Comparison of ENCODE assay signal across 24 mouse cellular contexts in the genomic region with DNA sequence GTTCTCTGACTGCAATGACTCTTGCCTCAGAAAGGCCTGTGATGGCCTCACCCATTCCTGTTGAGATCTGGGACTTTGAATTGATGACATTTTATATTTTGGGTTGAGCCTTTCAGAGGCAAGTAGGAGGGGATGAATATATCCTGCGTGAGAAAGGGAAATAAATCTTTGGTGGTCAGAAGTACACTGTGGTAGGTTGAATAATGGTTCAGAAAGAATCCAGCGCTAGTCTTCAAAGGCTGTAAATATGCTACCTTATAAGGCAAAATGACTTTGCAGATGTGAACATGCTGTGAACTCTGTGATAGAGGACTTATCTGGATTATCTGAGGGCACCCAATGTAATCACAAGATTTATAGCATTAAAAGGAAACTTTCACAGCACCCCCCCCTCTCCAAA. TPM values are rescaled to one million over a fixed set of nuclear protein-coding genes. Genes with fewer than 3 reads are reported as not detected.
DNase-seq lines count a peak whose midpoint lies in the region; ATAC-seq and TF ChIP-seq lines count a peak whose summit lies in the region.
"Had no signal": no experiment of that assay in that cellular context is flagged by ENCODE, and none has a peak within 500 bp of the region (broad histone marks: within the 10 kb centered on the region; RNA-seq: fewer than 3 reads in every experiment).

No protein-coding gene starts in this region.

- WGBS in heart, embryonic 11.5 days (ENCODE audit: insufficient replicate concordance) = 84% methylated on average over 2 of the region's 2 CpGs
- WGBS in heart, embryonic 10.5 days = 90% methylated on average over 2 of the region's 2 CpGs
- 44% methylated on average over 2 of the region's 2 CpGs for WGBS in kidney, embryonic 16.5 days

- no peak for ATAC-seq in heart, embryonic 11.5 days (replicated peaks; ENCODE audit: insufficient number of reproducible peaks, low FRiP score, low TSS enrichment)
- ATAC-seq in kidney, embryonic 16.5 days (ENCODE audit: low FRiP score, low TSS enrichment) = no peak
- ATAC-seq: CD4-positive, CD25-positive, alpha-beta regulatory T cell, adult 4 months; forebrain, embryonic 14.5 days; hindbrain, postnatal 0 days; midbrain, embryonic 13.5 days had no signal

- no peaks in the 10 kb centered on the region for H3K9me3 ChIP-seq in heart, embryonic 11.5 days (replicated peaks; ENCODE audit: control insufficient read depth, low read length)
- H3K9me3 ChIP-seq in heart, embryonic 10.5 days = no peaks in the 10 kb centered on the region
- no peaks in the 10 kb centered on the region for H3K9me3 ChIP-seq in kidney, embryonic 16.5 days (ENCODE audit: low read length)
- H3K9me3 ChIP-seq: heart, embryonic 15.5 days; hindbrain, embryonic 12.5 days; liver, embryonic 15.5 days; midbrain, embryonic 13.5 days had no signal

- H3K9ac ChIP-seq in heart, embryonic 11.5 days (ENCODE audit: low read depth, low read length) = no peak overlapping the region
- H3K9ac ChIP-seq in kidney, embryonic 16.5 days (replicated peaks; ENCODE audit: low read length) = no peak overlapping the region
- H3K9ac ChIP-seq: heart, embryonic 15.5 days; hindbrain, embryonic 12.5 days; liver, embryonic 15.5 days; midbrain, embryonic 13.5 days had no signal

- peaks cover 6% of the 10 kb centered on the region; the same call in 1 of the 2 replicates for H3K4me1 ChIP-seq in heart, embryonic 11.5 days (ENCODE audit: control insufficient read depth, insufficient read depth, low read length)
- peaks cover 9% of the 10 kb centered on the region for H3K4me1 ChIP-seq in heart, embryonic 10.5 days
- H3K4me1 ChIP-seq in kidney, embryonic 16.5 days (ENCODE audit: insufficient read depth, low read length) = peaks cover 27% of the 10 kb centered on the region
- H3K4me1 ChIP-seq: liver, embryonic 15.5 days; midbrain, embryonic 13.5 days had no signal

- TF ChIP-seq CTCF in gastrocnemius, adult 2 months (IDR thresholded peaks at IDR 0.05) = no peak

- intact Hi-C loops in gastrocnemius, adult 2 months (cut with DNase I) = loop anchor here (5.0 kb wide), 1 partner anchor 370 kb away; no protein-coding TSS in a partner anchor

- no peak overlapping the region for H3K4me3 ChIP-seq in heart, embryonic 11.5 days (ENCODE audit: low read depth, low read length)
- no peak overlapping the region for H3K4me3 ChIP-seq in heart, embryonic 10.5 days
- no peak overlapping the region for H3K4me3 ChIP-seq in kidney, embryonic 16.5 days (ENCODE audit: low read length)
- H3K4me3 ChIP-seq in gastrocnemius, adult 2 months = no peak overlapping the region
- H3K4me3 ChIP-seq: heart, embryonic 15.5 days; hindbrain, embryonic 12.5 days; liver, embryonic 15.5 days; midbrain, embryonic 13.5 days had no signal

- DNase-seq in heart, embryonic 10.5 days (ENCODE audit: low spot score) = no peak
- DNase-seq in kidney, postnatal 36 days = no peak
- peak; percentile 15 for DNase-seq in 3T3-L1 (ENCODE audit: low read depth, low spot score)
- peak; percentile 34 for DNase-seq in mesoderm, embryonic 11.5 days (ENCODE audit: low read depth, low spot score)
- no peak for DNase-seq in gastrocnemius, adult 2 months
- DNase-seq in frontal cortex, adult 2 months (ENCODE audit: extremely low spot score in 1 of 2, low spot score in 1 of 2) = no peak
- DNase-seq: adrenal gland, postnatal 25 days; cerebellum, adult 11-12 months; cerebellum, adult 9-11 months; gastrocnemius, postnatal 36 days; kidney, adult 8-10 months; layer of hippocampus, postnatal 36 days; lung, postnatal 36 days; thymus, adult 2 months; thymus, postnatal 36 days had no signal

- H3K27me3 ChIP-seq in heart, embryonic 11.5 days (ENCODE audit: control insufficient read depth, insufficient read depth, low read length) = no peaks in the 10 kb centered on the region
- H3K27me3 ChIP-seq in heart, embryonic 10.5 days (ENCODE audit: insufficient read depth, poor library complexity, severe bottlenecking) = no peaks in the 10 kb centered on the region
- no peaks in the 10 kb centered on the region for H3K27me3 ChIP-seq in kidney, embryonic 16.5 days (ENCODE audit: insufficient read depth, low read length)
- H3K27me3 ChIP-seq: heart, embryonic 15.5 days; hindbrain, embryonic 12.5 days; liver, embryonic 15.5 days; midbrain, embryonic 13.5 days had no signal

- H3K36me3 ChIP-seq in heart, embryonic 11.5 days (ENCODE audit: control insufficient read depth, insufficient read depth, low read length) = no peaks in the 10 kb centered on the region
- no peaks in the 10 kb centered on the region for H3K36me3 ChIP-seq in heart, embryonic 10.5 days
- no peaks in the 10 kb centered on the region for H3K36me3 ChIP-seq in kidney, embryonic 16.5 days (ENCODE audit: insufficient read depth, low read length)
- H3K36me3 ChIP-seq: heart, embryonic 15.5 days; hindbrain, embryonic 12.5 days; liver, embryonic 15.5 days; midbrain, embryonic 13.5 days had no signal

- H3K4me2 ChIP-seq in heart, embryonic 11.5 days = no peak overlapping the region
- no peak overlapping the region for H3K4me2 ChIP-seq in kidney, embryonic 16.5 days (replicated peaks; ENCODE audit: low read depth, low read length)
- H3K4me2 ChIP-seq: heart, embryonic 15.5 days; hindbrain, embryonic 12.5 days; liver, embryonic 15.5 days; midbrain, embryonic 13.5 days had no signal

- peak overlapping the region; percentile 4; the same call in 1 of the 2 replicates for H3K27ac ChIP-seq in heart, embryonic 11.5 days (ENCODE audit: low read depth, low read length)
- no peak overlapping the region for H3K27ac ChIP-seq in heart, embryonic 10.5 days
- H3K27ac ChIP-seq in kidney, embryonic 16.5 days (ENCODE audit: low read length) = peak overlapping the region; percentile 5; the same call in 1 of the 2 replicates
- H3K27ac ChIP-seq in gastrocnemius, adult 2 months = no peak overlapping the region
- H3K27ac ChIP-seq: heart, embryonic 15.5 days; hindbrain, embryonic 12.5 days; hindbrain, postnatal 0 days; liver, embryonic 15.5 days; midbrain, embryonic 13.5 days had no signal

RNA-seq across cellular contexts. Expression of a gene that starts 23.1 kb away (rescaled TPM):
- 11.6 and 14.4 TPM in 2 replicates for polyA plus RNA-seq in heart, embryonic 11.5 days (2014; fragmentation: Nextera tagmentation; extraction: Ambion mirVana)
- polyA plus RNA-seq in heart, embryonic 10.5 days (2016; fragmentation: Nextera tagmentation; extraction: Ambion mirVana) = 10.4 and 10.7 TPM in 2 replicates
- polyA plus RNA-seq in kidney, embryonic 16.5 days (2015; fragmentation: Nextera tagmentation; extraction: Ambion mirVana) = 13.6 and 14.9 TPM in 2 replicates
- total RNA-seq in gastrocnemius, adult 2 months (2021) = 1 to 10 TPM; 1.0 to 1.2 TPM
- polyA plus RNA-seq in frontal cortex, adult 2 months (2012; rRNA removed) = 13.3 and 14.6 TPM in 2 replicates

Comparison
In these comparisons a context has a peak if more than half of its experiments do, and no peak if none do; other contexts are left out.
1. H3K27ac ChIP-seq: peak in heart, embryonic 11.5 days (single experiment) and kidney, embryonic 16.5 days (single experiment); none in heart, embryonic 10.5 days (single experiment) and gastrocnemius, adult 2 months (single experiment).
2. DNase-seq: peak in 3T3-L1 (single experiment) and mesoderm, embryonic 11.5 days (single experiment); none in heart, embryonic 10.5 days (single experiment), kidney, postnatal 36 days (0 of 2), gastrocnemius, adult 2 months (single experiment) and frontal cortex, adult 2 months (0 of 2).